Mouse (Mus musculus): ENCODE measurements at regions not wholly inside any gene's neighbourhood (a gene's known extent, or its start where the extent isn't known, plus 50 kb on each side); places are given as distances from the start of the nearest gene placed in this dataset.

DNA sequence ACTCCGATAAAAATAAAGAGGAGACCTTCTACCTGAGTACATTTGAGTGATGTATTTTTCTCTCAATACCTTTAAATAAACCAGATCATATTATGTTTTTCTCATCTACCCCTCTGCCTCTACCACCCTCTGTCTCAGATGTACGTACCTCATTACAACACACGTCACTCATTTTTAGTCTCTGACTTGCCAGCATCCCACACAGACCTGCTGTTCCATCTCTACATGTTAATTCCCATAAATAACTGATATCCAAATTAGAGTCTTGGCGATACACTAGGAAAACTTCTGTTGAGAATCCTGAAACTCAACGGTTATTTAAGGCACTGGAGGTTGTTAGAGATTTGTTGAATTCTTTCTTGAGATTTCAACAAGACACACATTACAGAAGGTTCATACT, 509.9 kb upstream of the Gcfc2 start:
- no peak for TF ChIP-seq CTCF (conservative IDR thresholded peaks at IDR 0.05 in 1 of 2, IDR thresholded peaks at IDR 0.05 in 1 of 2; ENCODE audit: low read depth in 2 of 2, low read length in 2 of 2)
- no peak for TF ChIP-seq PAX5 (IDR thresholded peaks at IDR 0.05; ENCODE audit: low read length)
- no peak for TF ChIP-seq GABPA (IDR thresholded peaks at IDR 0.05; ENCODE audit: insufficient replicate concordance, low read depth, low read length)
- TF ChIP-seq ZNF384 (IDR thresholded peaks at IDR 0.05; ENCODE audit: low read depth, low read length): no peak
- no peak for TF ChIP-seq MXI1 (IDR thresholded peaks at IDR 0.05; ENCODE audit: low read depth, low read length)
- no peak for TF ChIP-seq TCF12 (IDR thresholded peaks at IDR 0.05; ENCODE audit: low read depth, low read length)
- TF ChIP-seq MYC (IDR thresholded peaks at IDR 0.05; ENCODE audit: low read depth, low read length): no peak
- no peak for TF ChIP-seq EP300 (IDR thresholded peaks at IDR 0.05; ENCODE audit: low read length)
- TF ChIP-seq ZC3H11A (IDR thresholded peaks at IDR 0.05; ENCODE audit: low read depth, low read length): no peak
- TF ChIP-seq E2F4 (IDR thresholded peaks at IDR 0.05; ENCODE audit: insufficient replicate concordance, low read depth, low read length): no peak
- no peak for TF ChIP-seq POLR2A (IDR thresholded peaks at IDR 0.05; ENCODE audit: low read depth, low read length)
- no peak for TF ChIP-seq USF1 (IDR thresholded peaks at IDR 0.05; ENCODE audit: low read depth, low read length)

All from CH12.LX (cell line).